Mouse (Mus musculus) limb, embryonic 10.5 days (tissue): Measurements from ENCODE around the gene Olfr1184. TPM values are rescaled to one million over a fixed set of nuclear protein-coding genes. Genes with fewer than 3 reads are reported as not detected.
"Not testable (repeated sequence)": the region's sequence is repeated elsewhere in the genome, so short reads cannot be mapped to it uniquely, and the experiment has no call there.

ENCODE experiments used
- DNase-seq: peaks from one replicate; pipeline ENCODE4 v3.0.0-alpha.2; 2017; ENCODE audit warnings: low spot score
- H3K27ac ChIP-seq: fragments of 300-500 bp; sonication (generic); 2 replicates; pipeline ENCODE4 v1.5.1; 2016; ENCODE audit warnings: mild to moderate bottlenecking
- H3K27me3 ChIP-seq: fragments of 300-500 bp; sonication (generic); 2 replicates; pipeline ENCODE4 v1.6.1; 2016; ENCODE audit warnings: low read depth, mild to moderate bottlenecking; ENCODE audit not compliant: poor library complexity, severe bottlenecking
- H3K36me3 ChIP-seq: fragments of 300-500 bp; sonication (generic); 2 replicates; pipeline ENCODE4 v1.6.1; 2016; ENCODE audit warnings: mild to moderate bottlenecking, moderate library complexity
- H3K4me1 ChIP-seq: fragments of 300-500 bp; sonication (generic); 2 replicates; pipeline ENCODE4 v1.6.1; 2016
- H3K4me3 ChIP-seq: fragments of 300-500 bp; sonication (generic); 2 replicates; pipeline ENCODE4 v1.5.1; 2016; ENCODE audit warnings: mild to moderate bottlenecking, moderate library complexity
- H3K9me3 ChIP-seq: fragments of 300-500 bp; sonication (generic); replicated peaks from 2 replicates; pipeline ENCODE4 v1.6.1; 2016; ENCODE audit warnings: mild to moderate bottlenecking
- WGBS: fragments of 180-500 bp; shearing (Covaris S2); methylation state at CpG from one replicate; pipeline ENCODE4 v1.1.7; 2016; 5-methylcytosine and 5-hydroxymethylcytosine counted together
- polyA plus RNA-seq: library from polyadenylated mRNA; unstranded; fragments of >200 nt; fragmentation: Nextera tagmentation; extraction: Ambion mirVana; gene quantifications from 2 replicates; pipeline ENCODE4 v1.2.1, GENCODE M21; 2016

Gene Olfr1184
- not detected in 2 replicates for polyA plus RNA-seq

GRCm38 (mm10) chr2:88483298-88483697 is at the start of gene Olfr1184:
Gene Olfr1184, plus strand, starts transcription at chr2:88483598.
- Histone ChIP-seq H3K36me3 (no peaks in the 10 kb centered on the region), H3K27me3 (no peaks in the 10 kb centered on the region), H3K4me3 (no peak within 1 kb of the TSS), H3K9me3 (no peaks in the 10 kb centered on the region), H3K27ac (no peak within 1 kb of the TSS), H3K4me1 (no peaks in the 10 kb centered on the region)
- 86% methylated on average over 2 of the region's 2 CpGs for WGBS
- DNase-seq = no peak

GRCm38 (mm10) chr2:88449031-88449430 is 34.4 kb upstream of the Olfr1184 start, which contains the start of gene Gm13757:
Gene Gm13757, minus strand, starts transcription at chr2:88449131.
- Histone ChIP-seq H3K9me3 (no peaks in the 10 kb centered on the region), H3K27me3 (no peaks in the 10 kb centered on the region), H3K4me3 (no peak within 1 kb of the TSS), H3K27ac (no peak within 1 kb of the TSS), H3K4me1 (no peaks in the 10 kb centered on the region), H3K36me3 (no peaks in the 10 kb centered on the region)
- WGBS = 93% methylated on average over 1 of the region's 1 CpGs
- DNase-seq = no peak

DNA sequence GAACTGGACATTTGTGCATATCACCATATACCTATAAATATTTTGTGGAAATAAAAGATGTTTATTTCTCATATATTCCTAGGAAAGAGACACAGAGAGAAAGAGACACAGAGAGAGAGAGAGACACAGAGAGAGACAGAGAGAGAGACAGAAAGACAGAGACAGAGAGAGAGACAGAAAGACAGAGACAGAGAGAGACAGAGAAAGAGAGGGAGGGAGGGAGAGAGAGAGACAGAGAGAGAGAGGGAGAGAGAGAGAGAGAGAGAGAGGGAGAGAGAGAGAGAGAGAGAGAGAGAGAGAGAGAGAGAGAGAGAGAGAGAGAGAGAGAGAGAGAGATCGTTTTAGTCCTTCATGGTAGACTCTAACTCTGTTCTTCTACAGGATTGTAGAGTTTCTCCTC is 28.8 kb upstream of the Olfr1184 start, which contains the start of gene Olfr1183:
Olfr1183 (plus strand) TSS at position 301 of the 400 bp plus-strand sequence.
- not testable (repeated sequence) for H3K27ac ChIP-seq, DNase-seq, H3K4me3 ChIP-seq, H3K9me3 ChIP-seq, H3K4me1 ChIP-seq, H3K27me3 ChIP-seq, H3K36me3 ChIP-seq
- WGBS = 77% methylated on average over 1 of the region's 1 CpGs

DNA sequence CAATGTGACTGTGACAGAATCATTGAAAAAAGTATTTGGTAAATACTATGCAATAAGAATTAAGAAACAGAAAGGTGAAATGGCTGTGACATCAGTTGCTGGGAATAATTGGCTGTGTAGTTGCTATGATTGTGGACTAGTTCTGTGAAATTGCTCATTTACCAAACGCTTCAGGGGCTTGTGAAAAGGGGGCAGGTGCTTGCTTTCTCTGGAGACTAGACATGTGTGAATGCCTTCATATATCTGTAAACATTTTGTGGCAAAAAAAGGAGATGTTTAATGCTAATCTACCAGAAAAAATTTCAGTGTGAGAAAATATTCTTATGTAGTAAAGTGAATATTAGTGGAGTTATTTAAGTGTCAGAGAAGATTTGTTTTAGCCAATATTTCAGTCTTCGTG is 9.6 kb downstream of the Olfr1184 start, which contains the start of gene Olfr1185-ps1:
Olfr1185-ps1 (plus strand) TSS at position 301 of the 400 bp plus-strand sequence.
- WGBS = 81% methylated on average over 2 of the region's 2 CpGs
- Histone ChIP-seq H3K36me3 (no peaks in the 10 kb centered on the region), H3K9me3 (no peaks in the 10 kb centered on the region), H3K27ac (no peak within 1 kb of the TSS), H3K4me3 (no peak within 1 kb of the TSS), H3K4me1 (no peaks in the 10 kb centered on the region), H3K27me3 (no peaks in the 10 kb centered on the region)
- DNase-seq = no peak

DNA sequence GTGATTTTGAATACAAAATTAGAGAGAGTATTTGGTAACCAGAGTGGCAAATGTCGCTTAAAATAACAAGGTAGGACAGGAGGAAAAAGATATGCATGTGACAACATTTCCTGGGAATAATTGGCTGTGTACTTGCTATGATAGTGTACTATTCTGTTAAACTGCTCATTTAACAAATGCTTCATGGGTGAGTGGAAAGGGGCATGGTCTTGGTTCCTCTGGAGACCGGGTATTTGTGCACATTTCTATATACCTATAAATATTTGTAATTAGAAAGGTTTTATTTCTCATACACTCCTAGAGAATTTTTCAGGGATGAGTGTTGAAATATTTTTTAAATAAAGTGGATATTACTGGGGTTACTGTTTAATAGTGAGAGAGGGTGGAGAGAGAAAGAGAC is 34.9 kb downstream of the Olfr1184 start, which contains the start of gene Olfr1186:
Olfr1186 (plus strand) TSS at position 301 of the 400 bp plus-strand sequence.
- Histone ChIP-seq H3K36me3 (no peaks in the 10 kb centered on the region), H3K9me3 (no peaks in the 10 kb centered on the region), H3K27ac (no peak within 1 kb of the TSS), H3K27me3 (no peaks in the 10 kb centered on the region), H3K4me1 (no peaks in the 10 kb centered on the region), H3K4me3 (no peak within 1 kb of the TSS)
- no peak for DNase-seq
- WGBS = 88% methylated on average over 2 of the region's 2 CpGs

DNA sequence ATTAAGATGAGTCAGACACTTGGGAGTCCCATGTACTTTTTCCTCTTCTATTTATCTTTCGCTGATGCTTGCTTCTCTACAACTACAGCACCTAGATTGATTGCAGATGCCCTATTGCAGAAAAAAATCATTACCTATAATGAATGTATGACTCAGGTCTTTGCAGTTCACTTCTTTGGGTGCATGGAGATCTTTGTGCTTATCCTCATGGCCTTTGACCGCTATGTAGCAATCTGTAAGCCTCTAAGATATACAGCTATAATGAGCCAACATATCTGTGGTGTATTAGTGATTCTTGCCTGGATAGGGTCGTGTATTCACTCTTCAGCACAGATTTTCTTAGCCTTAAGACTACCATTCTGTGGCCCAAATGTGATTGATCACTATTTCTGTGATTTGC is 42.3 kb downstream of the Olfr1184 start:
- 83% methylated on average over 3 of the region's 3 CpGs for WGBS
- DNase-seq = no peak

More for the DNA sequence above, 42.3 kb downstream of the Olfr1184 start:
- Histone ChIP-seq H3K36me3 (no peaks in the 10 kb centered on the region), H3K4me3 (no peak overlapping the region), H3K4me1 (no peaks in the 10 kb centered on the region), H3K27me3 (no peaks in the 10 kb centered on the region), H3K27ac (no peak overlapping the region), H3K9me3 (no peaks in the 10 kb centered on the region)

Other genes with a start within 250 kb of the Olfr1184 start
- gene Olfr1173, start 203.7 kb upstream of the Olfr1184 start, polyA plus RNA-seq = not detected in 2 replicates
- gene Olfr1174-ps, start 168.5 kb upstream of the Olfr1184 start, polyA plus RNA-seq = not detected in 2 replicates
- not detected in 2 replicates for gene Olfr1175-ps, start 156.4 kb upstream of the Olfr1184 start, polyA plus RNA-seq
- gene Olfr1176, start 146.9 kb upstream of the Olfr1184 start, polyA plus RNA-seq = not detected in 2 replicates
- gene Olfr1177-ps, start 137.1 kb upstream of the Olfr1184 start, polyA plus RNA-seq = not detected in 2 replicates
- not detected in 2 replicates for gene Olfr1178, start 96.5 kb upstream of the Olfr1184 start, polyA plus RNA-seq
- gene Olfr1179, start 77.1 kb upstream of the Olfr1184 start, polyA plus RNA-seq = not detected in 2 replicates
- not detected in 2 replicates for gene Olfr1180, start 64.4 kb upstream of the Olfr1184 start, polyA plus RNA-seq
- gene Olfr1181, start 57.4 kb upstream of the Olfr1184 start, polyA plus RNA-seq = not detected in 2 replicates
- gene Gm13757, start 34.5 kb upstream of the Olfr1184 start, polyA plus RNA-seq = not detected in 2 replicates
- gene Olfr1183, start 28.7 kb upstream of the Olfr1184 start, polyA plus RNA-seq = not detected in 2 replicates
- gene Olfr1185-ps1, start 9.7 kb downstream of the Olfr1184 start, polyA plus RNA-seq = not detected in 2 replicates
- not detected in 2 replicates for gene Olfr1186, start 35.0 kb downstream of the Olfr1184 start, polyA plus RNA-seq
- gene Olfr1188, start 73.3 kb downstream of the Olfr1184 start, polyA plus RNA-seq = not detected in 2 replicates
- not detected in 2 replicates for gene Olfr1189, start 102.9 kb downstream of the Olfr1184 start, polyA plus RNA-seq
- not detected in 2 replicates for gene Olfr1191-ps1, start 156.9 kb downstream of the Olfr1184 start, polyA plus RNA-seq
- not detected in 2 replicates for gene Olfr1192-ps1, start 164.9 kb downstream of the Olfr1184 start, polyA plus RNA-seq
- gene Olfr1193, start 192.0 kb downstream of the Olfr1184 start, polyA plus RNA-seq = not detected in 2 replicates
- not detected in 2 replicates for gene Olfr1195, start 205.6 kb downstream of the Olfr1184 start, polyA plus RNA-seq
- gene Olfr1196, start 221.0 kb downstream of the Olfr1184 start, polyA plus RNA-seq = not detected in 2 replicates
- not detected in 2 replicates for gene Olfr1197, start 248.8 kb downstream of the Olfr1184 start, polyA plus RNA-seq